Mouse (Mus musculus) heart, embryonic 10.5 days (tissue): ENCODE measurements at regions not wholly inside any gene's neighbourhood (a gene's known extent, or its start where the extent isn't known, plus 50 kb on each side); places are given as distances from the start of the nearest gene placed in this dataset.

ENCODE experiments used
- DNase-seq: peaks from one replicate; pipeline ENCODE4 v3.0.0-alpha.2; 2017; ENCODE audit warnings: low spot score
- H3K27ac ChIP-seq: fragments of 300-500 bp; sonication (generic); 2 replicates; pipeline ENCODE4 v1.5.1; 2016; ENCODE audit warnings: mild to moderate bottlenecking
- H3K27me3 ChIP-seq: fragments of 300-500 bp; sonication (generic); 2 replicates; pipeline ENCODE4 v1.6.1; 2016; ENCODE audit warnings: mild to moderate bottlenecking; ENCODE audit not compliant: poor library complexity, insufficient read depth, severe bottlenecking
- H3K36me3 ChIP-seq: fragments of 300-500 bp; sonication (generic); 2 replicates; pipeline ENCODE4 v1.6.1; 2016; ENCODE audit warnings: mild to moderate bottlenecking, moderate library complexity
- H3K4me1 ChIP-seq: fragments of 300-500 bp; sonication (generic); 2 replicates; pipeline ENCODE4 v1.6.1; 2016; ENCODE audit warnings: mild to moderate bottlenecking
- H3K4me3 ChIP-seq: fragments of 300-500 bp; sonication (generic); 2 replicates; pipeline ENCODE4 v1.5.1; 2016; ENCODE audit warnings: mild to moderate bottlenecking, moderate library complexity
- H3K9me3 ChIP-seq: fragments of 300-500 bp; sonication (generic); 2 replicates; pipeline ENCODE4 v1.6.1; 2016; ENCODE audit warnings: mild to moderate bottlenecking, moderate library complexity
- WGBS: fragments of 180-500 bp; shearing (Covaris S2); methylation state at CpG from one replicate; pipeline ENCODE4 v1.1.7; 2016; 5-methylcytosine and 5-hydroxymethylcytosine counted together

GRCm38 (mm10) chr7:69807220-69807619 lies 559.3 kb downstream of the Nr2f2 start:
- 44% methylated on average over 8 of the region's 8 CpGs for WGBS
- H3K4me1 ChIP-seq, result peaks cover 4% of the 10 kb centered on the region
- no peaks in the 10 kb centered on the region for H3K36me3 ChIP-seq
- no peak overlapping the region for H3K4me3 ChIP-seq
- H3K9me3 ChIP-seq, result no peaks in the 10 kb centered on the region
- DNase-seq, result no peak
- H3K27me3 ChIP-seq, result no peaks in the 10 kb centered on the region
- H3K27ac ChIP-seq, result no peak overlapping the region

GRCm38 (mm10) chr7:69770980-69771348 lies 595.6 kb downstream of the Nr2f2 start:
- Histone ChIP-seq H3K36me3 (no peaks in the 10 kb centered on the region), H3K27ac (no peak overlapping the region), H3K4me1 (0 out of 2 replicates have a peak, but pooled peaks cover 4% of the 10 kb centered on the region), H3K4me3 (no peak overlapping the region), H3K27me3 (no peaks in the 10 kb centered on the region), H3K9me3 (no peaks in the 10 kb centered on the region)
- no peak for DNase-seq
- 78% methylated on average over 5 of the region's 5 CpGs for WGBS

- Histone ChIP-seq H3K9me3 (no peaks in the 10 kb centered on the region), H3K4me3 (no peak overlapping the region), H3K36me3 (no peaks in the 10 kb centered on the region), H3K27me3 (no peaks in the 10 kb centered on the region), H3K27ac (no peak overlapping the region), H3K4me1 (0 out of 2 replicates have a peak, but pooled peaks cover 4% of the 10 kb centered on the region)
- peak; percentile 73 for DNase-seq
- WGBS, result 67% methylated on average over 22 of the region's 22 CpGs
These were observed 596.1 kb downstream of the Nr2f2 start for GRCm38 (mm10) chr7:69770313-69770979.

GRCm38 (mm10) chr7:69766451-69766850 lies 600.1 kb downstream of the Nr2f2 start:
- Histone ChIP-seq H3K4me3 (no peak overlapping the region), H3K9me3 (no peaks in the 10 kb centered on the region), H3K27ac (no peak overlapping the region), H3K36me3 (no peaks in the 10 kb centered on the region), H3K27me3 (no peaks in the 10 kb centered on the region), H3K4me1 (0 out of 2 replicates have a peak, but pooled peaks cover 4% of the 10 kb centered on the region)
- WGBS, result 53% methylated on average over 4 of the region's 4 CpGs
- no peak for DNase-seq

GRCm38 (mm10) chr7:69740495-69740894 lies 626.0 kb downstream of the Nr2f2 start:
- Histone ChIP-seq H3K36me3 (no peaks in the 10 kb centered on the region), H3K9me3 (no peaks in the 10 kb centered on the region), H3K4me1 (no peaks in the 10 kb centered on the region), H3K27me3 (no peaks in the 10 kb centered on the region), H3K4me3 (no peak overlapping the region), H3K27ac (no peak overlapping the region)
- DNase-seq, result no peak
- WGBS, result 72% methylated on average over 6 of the region's 6 CpGs

- no peaks in the 10 kb centered on the region for H3K4me1 ChIP-seq
- H3K27me3 ChIP-seq, result no peaks in the 10 kb centered on the region
- no peak overlapping the region for H3K27ac ChIP-seq
- no peaks in the 10 kb centered on the region for H3K36me3 ChIP-seq
- no peak for DNase-seq
- no peaks in the 10 kb centered on the region for H3K9me3 ChIP-seq
- H3K4me3 ChIP-seq, result no peak overlapping the region
- WGBS, result 86% methylated on average over 7 of the region's 7 CpGs
These were observed 627.5 kb downstream of the Nr2f2 start for GRCm38 (mm10) chr7:69738998-69739397.

- no peaks in the 10 kb centered on the region for H3K4me1 ChIP-seq
- no peak overlapping the region for H3K27ac ChIP-seq
- H3K27me3 ChIP-seq, result no peaks in the 10 kb centered on the region
- DNase-seq, result no peak
- 87% methylated on average over 5 of the region's 5 CpGs for WGBS
- H3K9me3 ChIP-seq, result no peaks in the 10 kb centered on the region
- no peak overlapping the region for H3K4me3 ChIP-seq
- no peaks in the 10 kb centered on the region for H3K36me3 ChIP-seq
These were observed 651.5 kb downstream of the Nr2f2 start for GRCm38 (mm10) chr7:69715081-69715480.

GRCm38 (mm10) chr7:69670211-69670610 lies 696.3 kb downstream of the Nr2f2 start:
- no peaks in the 10 kb centered on the region for H3K9me3 ChIP-seq
- DNase-seq, result no peak
- H3K4me3 ChIP-seq, result no peak overlapping the region
- H3K36me3 ChIP-seq, result no peaks in the 10 kb centered on the region
- no peaks in the 10 kb centered on the region for H3K27me3 ChIP-seq
- no peaks in the 10 kb centered on the region for H3K4me1 ChIP-seq
- 79% methylated on average over 1 of the region's 1 CpGs for WGBS
- no peak overlapping the region for H3K27ac ChIP-seq

- no peaks in the 10 kb centered on the region for H3K27me3 ChIP-seq
- 0 out of 2 replicates have a peak, but pooled peaks cover 5% of the 10 kb centered on the region for H3K4me1 ChIP-seq
- no peak overlapping the region for H3K27ac ChIP-seq
- DNase-seq, result no peak
- no peaks in the 10 kb centered on the region for H3K9me3 ChIP-seq
- no peaks in the 10 kb centered on the region for H3K36me3 ChIP-seq
- 4% methylated on average over 9 of the region's 9 CpGs for WGBS
- H3K4me3 ChIP-seq, result 0 out of 2 replicates have a peak overlapping the region, but pooled peaks have one; percentile 13
These were observed 711.0 kb downstream of the Nr2f2 start for GRCm38 (mm10) chr7:69655583-69655982.

- WGBS, result 69% methylated on average over 6 of the region's 6 CpGs
- H3K27ac ChIP-seq, result no peak overlapping the region
These were observed 721.1 kb downstream of the Nr2f2 start for GRCm38 (mm10) chr7:69645449-69645848.

GRCm38 (mm10) chr7:69641652-69642051 lies 724.9 kb downstream of the Nr2f2 start:
- no peak for DNase-seq
- H3K4me3 ChIP-seq, result no peak overlapping the region
- H3K9me3 ChIP-seq, result no peaks in the 10 kb centered on the region
- no peaks in the 10 kb centered on the region for H3K4me1 ChIP-seq
- H3K27ac ChIP-seq, result no peak overlapping the region
- no peaks in the 10 kb centered on the region for H3K36me3 ChIP-seq
- H3K27me3 ChIP-seq, result no peaks in the 10 kb centered on the region
- 48% methylated on average over 9 of the region's 9 CpGs for WGBS

More at GRCm38 (mm10) chr7:69645449-69645848, 721.1 kb downstream of the Nr2f2 start:
- no peak for DNase-seq
- H3K4me3 ChIP-seq, result no peak overlapping the region
- H3K27me3 ChIP-seq, result no peaks in the 10 kb centered on the region
- no peaks in the 10 kb centered on the region for H3K4me1 ChIP-seq
- no peaks in the 10 kb centered on the region for H3K36me3 ChIP-seq
- no peaks in the 10 kb centered on the region for H3K9me3 ChIP-seq

- Histone ChIP-seq H3K4me1 (no peaks in the 10 kb centered on the region), H3K4me3 (no peak overlapping the region), H3K27me3 (no peaks in the 10 kb centered on the region), H3K27ac (no peak overlapping the region), H3K36me3 (no peaks in the 10 kb centered on the region), H3K9me3 (no peaks in the 10 kb centered on the region)
- 66% methylated on average over 3 of the region's 3 CpGs for WGBS
- DNase-seq, result no peak
These were observed 766.7 kb downstream of the Nr2f2 start for GRCm38 (mm10) chr7:69599866-69600265.

- Histone ChIP-seq H3K9me3 (no peaks in the 10 kb centered on the region), H3K27me3 (no peaks in the 10 kb centered on the region), H3K4me1 (no peaks in the 10 kb centered on the region), H3K27ac (no peak overlapping the region), H3K4me3 (no peak overlapping the region), H3K36me3 (no peaks in the 10 kb centered on the region)
- 47% methylated on average over 6 of the region's 6 CpGs for WGBS
- DNase-seq, result no peak
These were observed 780.8 kb downstream of the Nr2f2 start for GRCm38 (mm10) chr7:69585716-69586115.

GRCm38 (mm10) chr7:69585131-69585530 lies 781.4 kb downstream of the Nr2f2 start:
- no peaks in the 10 kb centered on the region for H3K27me3 ChIP-seq
- no peak for DNase-seq
- no peaks in the 10 kb centered on the region for H3K36me3 ChIP-seq
- no peaks in the 10 kb centered on the region for H3K9me3 ChIP-seq
- H3K27ac ChIP-seq, result no peak overlapping the region
- H3K4me1 ChIP-seq, result no peaks in the 10 kb centered on the region
- WGBS, result 67% methylated on average over 4 of the region's 4 CpGs
- H3K4me3 ChIP-seq, result no peak overlapping the region
